Mouse (Mus musculus) myocyte (in vitro differentiated cells): ENCODE measurements around the gene Ms4a13.

Experiments
- CEBPB ChIP-seq: IDR thresholded peaks from 2 replicates; pipeline ENCODE4 v1.6.1; 2011; ENCODE audit warnings: mild to moderate bottlenecking, moderate library complexity; ENCODE audit not compliant: poor library complexity, insufficient read depth, severe bottlenecking
- E2F4 ChIP-seq: IDR thresholded peaks from one replicate; pipeline ENCODE4 v1.6.1; 2011; ENCODE audit warnings: mild to moderate bottlenecking, control low read depth, moderate library complexity; ENCODE audit not compliant: insufficient read depth
- MAX ChIP-seq: IDR thresholded peaks from one replicate; pipeline ENCODE4 v1.6.1; 2011; ENCODE audit warnings: low read depth, mild to moderate bottlenecking, control low read depth
- MYOD1 ChIP-seq, 3 experiments: IDR thresholded peaks; one replicate each; pipeline ENCODE4 v1.6.1; 2011; ENCODE audit warnings: control low read depth in 2 of 3, low read depth in 2 of 3, mild to moderate bottlenecking in 2 of 3, moderate library complexity in 1 of 3; ENCODE audit not compliant: insufficient read length in 2 of 3, control insufficient read depth in 1 of 3
- MYOG ChIP-seq, 3 experiments: IDR thresholded peaks; one replicate each; pipeline ENCODE4 v1.6.1; 2011; ENCODE audit warnings: control low read depth in 2 of 3, low read depth in 2 of 3, mild to moderate bottlenecking in 2 of 3; ENCODE audit not compliant: insufficient read length in 2 of 3, control insufficient read depth in 1 of 3, insufficient read depth in 1 of 3
- POLR2A ChIP-seq: IDR thresholded peaks from one replicate; pipeline ENCODE4 v1.6.1; 2011; ENCODE audit warnings: low read depth, mild to moderate bottlenecking, control low read depth, moderate library complexity; ENCODE audit not compliant: insufficient read length
- POLR2AphosphoS2 ChIP-seq: IDR thresholded peaks from one replicate; pipeline ENCODE4 v1.6.1; 2011; ENCODE audit warnings: low read depth, control low read depth; ENCODE audit not compliant: insufficient read length
- REST ChIP-seq: IDR thresholded peaks from one replicate; pipeline ENCODE4 v1.6.1; 2011; ENCODE audit warnings: mild to moderate bottlenecking, control low read depth, moderate library complexity; ENCODE audit not compliant: insufficient read depth, insufficient read length
- TCF12 ChIP-seq: IDR thresholded peaks from one replicate; pipeline ENCODE4 v1.6.1; 2011; ENCODE audit warnings: mild to moderate bottlenecking, control low read depth; ENCODE audit not compliant: poor library complexity, insufficient read depth, severe bottlenecking
- USF1 ChIP-seq: IDR thresholded peaks from one replicate; pipeline ENCODE4 v1.6.1; 2011; ENCODE audit warnings: low read depth, mild to moderate bottlenecking, control low read depth, moderate library complexity

- TF ChIP-seq POLR2A (no peak), E2F4 (no peak), POLR2AphosphoS2 (no peak), CEBPB (no peak), MAX (no peak), MYOG (IDR thresholded peaks at IDR 0.05; ENCODE audit: control insufficient read depth in 1 of 3, insufficient read depth in 1 of 3, insufficient read length in 2 of 3, low read depth in 2 of 3) (no peak), MYOD1 (IDR thresholded peaks at IDR 0.05; ENCODE audit: control insufficient read depth in 1 of 3, insufficient read length in 2 of 3, low read depth in 2 of 3) (no peak), USF1 (no peak), TCF12 (no peak), REST (no peak)
These were observed 4.0 kb downstream of the Ms4a13 start for GRCm38 (mm10) chr19:11192552-11192951.
